Mouse (Mus musculus) urinary bladder, adult 2 months (tissue): ENCODE measurements around the gene Cbfb. TPM values are rescaled to one million over a fixed set of nuclear protein-coding genes. Genes with fewer than 3 reads are reported as not detected.
"Not testable (repeated sequence)": the region's sequence is repeated elsewhere in the genome, so short reads cannot be mapped to it uniquely, and the experiment has no call there.

Experiments used
- DNase-seq: peaks from one replicate; pipeline ENCODE4 v3.0.0; 2022; ENCODE audit warnings: low spot score
- polyA plus RNA-seq: library from polyadenylated mRNA; depleted of rRNA; stranded (reverse); fragments of >200 nt; gene quantifications from 2 replicates; pipeline ENCODE4 v1.2.3, GENCODE M21; 2012; rRNA removed

Cbfb gene
- polyA plus RNA-seq: 28.0 and 30.1 TPM in 2 replicates

GRCm38 (mm10) chr8:105170381-105171115, at the start of gene Cbfb:
Gene Cbfb (plus strand): TSS chr8:105170674.
- DNase-seq: peak; percentile 91

- no peak for DNase-seq
Measured at GRCm38 (mm10) chr8:105129864-105130263, 40.6 kb upstream of the Cbfb start.

GRCm38 (mm10) chr8:105131509-105131908, 39.0 kb upstream of the Cbfb start, which contains the start of gene Ces4a:
Gene Ces4a (plus strand): TSS chr8:105131800.
- no peak for DNase-seq

- peak; percentile 67 for DNase-seq
Measured at GRCm38 (mm10) chr8:105138423-105138822, 32.1 kb upstream of the Cbfb start.

- DNase-seq: no peak
Measured at GRCm38 (mm10) chr8:105142395-105142794, 28.1 kb upstream of the Cbfb start.

GRCm38 (mm10) chr8:105151654-105152053, 18.8 kb upstream of the Cbfb start:
- no peak for DNase-seq

GRCm38 (mm10) chr8:105152623-105153398, 17.7 kb upstream of the Cbfb start:
- peak; percentile 45 for DNase-seq

GRCm38 (mm10) chr8:105154316-105154715, 16.2 kb upstream of the Cbfb start:
- DNase-seq: no peak

- no peak for DNase-seq
Measured at GRCm38 (mm10) chr8:105155091-105155745, 15.3 kb upstream of the Cbfb start.

GRCm38 (mm10) chr8:105157555-105157954, 12.9 kb upstream of the Cbfb start:
- no peak for DNase-seq

- DNase-seq: no peak
Measured at GRCm38 (mm10) chr8:105158084-105158483, 12.4 kb upstream of the Cbfb start.

GRCm38 (mm10) chr8:105161121-105161652, 9.3 kb upstream of the Cbfb start:
- DNase-seq: no peak

- no peak for DNase-seq
Measured at GRCm38 (mm10) chr8:105164272-105164902, 6.1 kb upstream of the Cbfb start.

- DNase-seq: no peak
Measured at GRCm38 (mm10) chr8:105165191-105165590, 5.3 kb upstream of the Cbfb start.

GRCm38 (mm10) chr8:105167116-105167515, 3.4 kb upstream of the Cbfb start:
- no peak for DNase-seq

- DNase-seq: no peak
Measured at GRCm38 (mm10) chr8:105169582-105169981, 892 bp upstream of the Cbfb start.

- DNase-seq: no peak
Measured at GRCm38 (mm10) chr8:105170041-105170380, 463 bp upstream of the Cbfb start.

- DNase-seq: peak; percentile 62
Measured at GRCm38 (mm10) chr8:105171116-105172002, 885 bp downstream of the Cbfb start.

GRCm38 (mm10) chr8:105172003-105172362, 1.5 kb downstream of the Cbfb start:
- DNase-seq: no peak

GRCm38 (mm10) chr8:105175287-105175686, 4.8 kb downstream of the Cbfb start:
- not testable (repeated sequence) for DNase-seq
